Mouse (Mus musculus) lung, postnatal 10 days (tissue): ENCODE results near the gene Usp8.

ENCODE experiments used
- DNase-seq: peaks from one replicate; pipeline ENCODE4 v3.0.0; 2021

Usp8 gene

GRCm38 (mm10) chr2:126743389-126743788 lies 36.3 kb downstream of the Usp8 start:
- DNase-seq = no peak

- DNase-seq = peak; percentile 16
Observed at GRCm38 (mm10) chr2:126755664-126756063, 48.5 kb downstream of the Usp8 start.

- DNase-seq = no peak
Observed at GRCm38 (mm10) chr2:126759351-126759750, 52.2 kb downstream of the Usp8 start.

GRCm38 (mm10) chr2:126765867-126766582 lies 58.9 kb downstream of the Usp8 start:
- peak; percentile 23 for DNase-seq

- no peak for DNase-seq
Observed at GRCm38 (mm10) chr2:126767599-126767998, 60.5 kb downstream of the Usp8 start.

- no peak for DNase-seq
Observed at GRCm38 (mm10) chr2:126768194-126768593, 61.1 kb downstream of the Usp8 start.

- DNase-seq = no peak
Observed at GRCm38 (mm10) chr2:126769431-126770181, 62.5 kb downstream of the Usp8 start.

- DNase-seq = no peak
Observed at GRCm38 (mm10) chr2:126772217-126772616, 65.1 kb downstream of the Usp8 start.

GRCm38 (mm10) chr2:126775951-126776350 lies 68.8 kb downstream of the Usp8 start:
- no peak for DNase-seq

- DNase-seq = no peak
Observed at GRCm38 (mm10) chr2:126776416-126776815, 69.3 kb downstream of the Usp8 start.

- no peak for DNase-seq
Observed at GRCm38 (mm10) chr2:126778806-126779205, 71.7 kb downstream of the Usp8 start.

GRCm38 (mm10) chr2:126780286-126780685 lies 73.2 kb downstream of the Usp8 start:
- DNase-seq = no peak

GRCm38 (mm10) chr2:126781478-126781877 lies 74.3 kb downstream of the Usp8 start:
- no peak for DNase-seq

GRCm38 (mm10) chr2:126782433-126782832 lies 75.3 kb downstream of the Usp8 start:
- peak; percentile 88 for DNase-seq

GRCm38 (mm10) chr2:126783370-126783769 lies 76.2 kb downstream of the Usp8 start, which contains the start of gene Usp50:
TSS of gene Usp50 (minus strand) at chr2:126783470.
- no peak for DNase-seq

GRCm38 (mm10) chr2:126787721-126788342 lies 80.7 kb downstream of the Usp8 start:
- DNase-seq = no peak

GRCm38 (mm10) chr2:126792611-126793010 lies 85.5 kb downstream of the Usp8 start:
- no peak for DNase-seq

- no peak for DNase-seq
Observed at GRCm38 (mm10) chr2:126795708-126796107, 88.6 kb downstream of the Usp8 start.

GRCm38 (mm10) chr2:126798455-126798854 lies 91.3 kb downstream of the Usp8 start:
- DNase-seq = no peak

- no peak for DNase-seq
Observed at GRCm38 (mm10) chr2:126801980-126802379, 94.9 kb downstream of the Usp8 start.
